Mouse (Mus musculus) limb, embryonic 13.5 days (tissue): Measurements from ENCODE around the gene Galk1. TPM values are rescaled to one million over a fixed set of nuclear protein-coding genes. Genes with fewer than 3 reads are reported as not detected.

Source experiments
- ATAC-seq: fragments of 200-750 bp; cut with Nextera tagmentation; 2 replicates; pipeline ENCODE4 v1.8.0; 2017; ENCODE audit warnings: low read depth, moderate number of reproducible peaks, moderate TSS enrichment; ENCODE audit not compliant: low FRiP score
- H3K27ac ChIP-seq: fragments of 300-500 bp; sonication (generic); 2 replicates; pipeline ENCODE4 v1.5.1; 2015; ENCODE audit warnings: inconsistent platforms, mild to moderate bottlenecking, moderate library complexity
- H3K27me3 ChIP-seq: fragments of 300-500 bp; sonication (generic); 2 replicates; pipeline ENCODE4 v1.6.1; 2015; ENCODE audit warnings: mild to moderate bottlenecking, inconsistent platforms
- H3K36me3 ChIP-seq: fragments of 300-500 bp; sonication (generic); 2 replicates; pipeline ENCODE4 v1.6.1; 2015; ENCODE audit warnings: inconsistent platforms, mild to moderate bottlenecking, moderate library complexity
- H3K4me1 ChIP-seq: fragments of 300-500 bp; sonication (generic); 2 replicates; pipeline ENCODE4 v1.6.1; 2015; ENCODE audit warnings: inconsistent platforms
- H3K4me2 ChIP-seq: fragments of 300-500 bp; sonication (generic); replicated peaks from 2 replicates; pipeline ENCODE4 v1.6.1; 2015; ENCODE audit warnings: inconsistent platforms, mild to moderate bottlenecking, moderate library complexity
- H3K4me3 ChIP-seq: fragments of 300-500 bp; sonication (generic); 2 replicates; pipeline ENCODE4 v1.5.1; 2015; ENCODE audit warnings: moderate library complexity, mild to moderate bottlenecking, inconsistent platforms
- H3K9ac ChIP-seq: fragments of 300-500 bp; sonication (generic); 2 replicates; pipeline ENCODE4 v1.6.1; 2015; ENCODE audit warnings: mild to moderate bottlenecking, inconsistent platforms
- H3K9me3 ChIP-seq: fragments of 300-500 bp; sonication (generic); 2 replicates; pipeline ENCODE4 v1.6.1; 2016; ENCODE audit warnings: inconsistent platforms
- WGBS: fragments of 180-500 bp; shearing (Covaris S2); methylation state at CpG from one replicate; pipeline ENCODE4 v1.1.7; 2015; 5-methylcytosine and 5-hydroxymethylcytosine counted together
- polyA plus RNA-seq: library from polyadenylated mRNA; unstranded; fragments of >200 nt; fragmentation: Nextera tagmentation; extraction: Ambion mirVana; gene quantifications from 2 replicates; pipeline ENCODE4 v1.2.1, GENCODE M21; 2015

The Galk1 gene
- polyA plus RNA-seq, 1 experiment from 2014 or later: 207 TPM

DNA sequence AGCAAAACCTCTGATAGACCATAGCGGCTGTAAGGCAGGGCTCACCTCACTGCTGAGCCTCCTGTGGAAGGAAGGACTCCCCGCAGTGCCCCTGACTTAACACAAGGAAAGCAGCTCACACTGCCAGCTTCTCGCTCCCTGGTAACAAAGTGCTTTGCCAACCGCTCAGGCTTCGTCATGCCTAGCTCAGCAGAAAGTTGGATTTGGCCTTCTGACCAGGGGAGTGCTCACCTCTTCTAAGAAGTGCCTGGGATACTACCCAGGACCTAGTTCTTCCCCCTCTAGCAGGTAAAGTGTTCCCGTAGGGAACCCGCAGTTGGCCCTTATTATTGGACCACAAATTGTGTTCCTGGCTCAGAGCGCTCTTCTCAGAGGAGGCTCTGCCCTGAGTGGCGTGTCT is 53.5 kb downstream of the Galk1 start:
- no peak overlapping the region for H3K4me3 ChIP-seq
- no peak for ATAC-seq
- no peak overlapping the region for H3K9ac ChIP-seq
- H3K4me1 ChIP-seq: peaks cover 6% of the 10 kb centered on the region; the same call in 1 of the 2 replicates
- no peaks in the 10 kb centered on the region for H3K9me3 ChIP-seq
- H3K27ac ChIP-seq: no peak overlapping the region
- 98% methylated on average over 9 of the region's 9 CpGs for WGBS
- no peak overlapping the region for H3K4me2 ChIP-seq
- no peaks in the 10 kb centered on the region for H3K27me3 ChIP-seq
- H3K36me3 ChIP-seq: peaks cover 90% of the 10 kb centered on the region

Other genes starting within 250 kb of the Galk1 start
- gene Tmem94, start 247.3 kb downstream of the Galk1 start, polyA plus RNA-seq: 22.7 and 31.9 TPM in 2 replicates
- 15.5 and 19.4 TPM in 2 replicates for gene Caskin2, start 199.1 kb downstream of the Galk1 start, polyA plus RNA-seq
- gene Tsen54, start 198.0 kb downstream of the Galk1 start, polyA plus RNA-seq: 32.9 and 33.8 TPM in 2 replicates
- gene Llgl2, start 188.7 kb downstream of the Galk1 start, polyA plus RNA-seq: 4.8 and 6.0 TPM in 2 replicates
- gene Myo15b, start 154.3 kb downstream of the Galk1 start, polyA plus RNA-seq: 0.15 and 0.24 TPM in 2 replicates
- gene Smim5, start 112.8 kb downstream of the Galk1 start, polyA plus RNA-seq: 6.7 and 8.6 TPM in 2 replicates
- 1.4 TPM in 2 replicates for gene Smim6, start 100.7 kb downstream of the Galk1 start, polyA plus RNA-seq
- gene Sap30bp, start 79.4 kb downstream of the Galk1 start, polyA plus RNA-seq: 44.2 and 52.1 TPM in 2 replicates
- 22.3 and 23.7 TPM in 2 replicates for gene Recql5, start 79.2 kb downstream of the Galk1 start, polyA plus RNA-seq
- gene Itgb4, start 38.0 kb downstream of the Galk1 start, polyA plus RNA-seq: 5.2 and 6.3 TPM in 2 replicates
- 2,219 and 2,483 TPM in 2 replicates for gene H3f3b, start 15.2 kb upstream of the Galk1 start, polyA plus RNA-seq
- 39.4 and 44.8 TPM in 2 replicates for gene Unk, start 17.6 kb upstream of the Galk1 start, polyA plus RNA-seq
- 2.1 and 2.4 TPM in 2 replicates for gene Unc13d, start 65.2 kb upstream of the Galk1 start, polyA plus RNA-seq
- gene Wbp2, start 74.3 kb upstream of the Galk1 start, polyA plus RNA-seq: 43.1 and 47.9 TPM in 2 replicates
- gene Trim47, start 114.5 kb upstream of the Galk1 start, polyA plus RNA-seq: 15.7 and 15.9 TPM in 2 replicates
- 2.3 and 3.2 TPM in 2 replicates for gene Trim65, start 118.4 kb upstream of the Galk1 start, polyA plus RNA-seq
- gene Mrpl38, start 126.1 kb upstream of the Galk1 start, polyA plus RNA-seq: 86.0 and 86.3 TPM in 2 replicates
- gene Fbf1, start 155.4 kb upstream of the Galk1 start, polyA plus RNA-seq: 48.6 and 48.9 TPM in 2 replicates
- 63.3 and 72.1 TPM in 2 replicates for gene Ten1, start 186.1 kb upstream of the Galk1 start, polyA plus RNA-seq
- gene Acox1, start 186.3 kb upstream of the Galk1 start, polyA plus RNA-seq: 22.0 and 23.5 TPM in 2 replicates
- 3.3 and 4.0 TPM in 2 replicates for gene Evpl, start 225.4 kb upstream of the Galk1 start, polyA plus RNA-seq